Mouse (Mus musculus) MEL (cell line): ENCODE data around the gene Oasl2. TPM values are rescaled to one million over a fixed set of nuclear protein-coding genes. Genes with fewer than 3 reads are reported as not detected.
A peak's percentile ranks its signal among the peaks of the same experiment; 100 is the strongest.

Experiments
- DNase-seq: peaks from one replicate; pipeline ENCODE4 v3.0.0; 2011; ENCODE audit warnings: low read depth, low spot score
- H3K27ac ChIP-seq: 2 replicates; pipeline ENCODE4 v1.5.1; 2012; ENCODE audit warnings: low read depth, mild to moderate bottlenecking, control low read depth, low read length, moderate library complexity; ENCODE audit not compliant: control insufficient read depth
- H3K27me3 ChIP-seq, 2 experiments: fragments of 150-350 bp in 1 of 2; sonication (generic) in 1 of 2; 2 replicates each; pipeline ENCODE4 v1.6.1; 2012; ENCODE audit warnings: low read length in 2 of 2, mild to moderate bottlenecking in 2 of 2, improper control_type of control experiment in 1 of 2, moderate library complexity in 1 of 2; ENCODE audit not compliant: insufficient read depth in 2 of 2, control insufficient read depth in 1 of 2
- H3K36me3 ChIP-seq, 2 experiments: 2 replicates each; pipeline ENCODE4 v1.6.1; 2012 to 2014; ENCODE audit warnings: low read length in 2 of 2, improper control_type of control experiment in 1 of 2, inconsistent platforms in 1 of 2, mild to moderate bottlenecking in 1 of 2; ENCODE audit not compliant: insufficient read depth in 2 of 2, control insufficient read depth in 1 of 2
- H3K4me1 ChIP-seq, 2 experiments: fragments of 150-350 bp in 1 of 2; sonication (generic) in 1 of 2; 2 replicates each; pipeline ENCODE4 v1.6.1; 2012; ENCODE audit warnings: low read length in 2 of 2, improper control_type of control experiment in 1 of 2, mild to moderate bottlenecking in 1 of 2; ENCODE audit not compliant: insufficient read depth in 2 of 2, control insufficient read depth in 1 of 2
- H3K4me3 ChIP-seq, 2 experiments: fragments of 150-350 bp in 1 of 2; sonication (generic) in 1 of 2; 2 replicates each; pipeline ENCODE4 v1.5.1; 2012; ENCODE audit warnings: low read depth in 2 of 2, low read length in 2 of 2, mild to moderate bottlenecking in 2 of 2, moderate library complexity in 2 of 2, control low read depth in 1 of 2, improper control_type of control experiment in 1 of 2; ENCODE audit not compliant: control insufficient read depth in 1 of 2, insufficient read depth in 1 of 2
- H3K79me2 ChIP-seq: 2 replicates; pipeline ENCODE4 v1.6.1; 2012; ENCODE audit warnings: mild to moderate bottlenecking, low read length, moderate library complexity; ENCODE audit not compliant: control insufficient read depth, poor library complexity, insufficient read depth
- H3K9ac ChIP-seq: 2 replicates; pipeline ENCODE4 v1.6.1; 2012; ENCODE audit warnings: low read depth, mild to moderate bottlenecking, control low read depth, low read length, moderate library complexity; ENCODE audit not compliant: control insufficient read depth, poor library complexity, severe bottlenecking
- H3K9me3 ChIP-seq: fragments of 150-350 bp; sonication (generic); replicated peaks from 2 replicates; pipeline ENCODE4 v1.6.1; 2012; ENCODE audit warnings: mild to moderate bottlenecking, low read length, improper control_type of control experiment, moderate library complexity; ENCODE audit not compliant: insufficient read depth
- BHLHE40 ChIP-seq: IDR thresholded peaks from 2 replicates; pipeline ENCODE4 v1.6.1; 2012; ENCODE audit warnings: low read depth, mild to moderate bottlenecking, inconsistent platforms, low read length, improper control_type of control experiment, borderline replicate concordance
- CHD1 ChIP-seq: IDR thresholded peaks from 2 replicates; pipeline ENCODE4 v1.6.1; 2012; ENCODE audit warnings: low read depth, mild to moderate bottlenecking, inconsistent platforms, low read length, improper control_type of control experiment
- EP300 ChIP-seq, 2 experiments: IDR thresholded peaks; 2 replicates each; pipeline ENCODE4 v1.6.1; 2011; ENCODE audit warnings: improper control_type of control experiment in 2 of 2, low read length in 2 of 2, low read depth in 1 of 2, mild to moderate bottlenecking in 1 of 2
- GABPA ChIP-seq: IDR thresholded peaks from 2 replicates; pipeline ENCODE4 v1.6.1; 2012; ENCODE audit warnings: low read depth, mild to moderate bottlenecking, inconsistent platforms, low read length, improper control_type of control experiment, moderate library complexity
- GATA1 ChIP-seq: IDR thresholded peaks from 2 replicates; pipeline ENCODE4 v1.6.1; 2011; ENCODE audit warnings: low read depth, low read length, improper control_type of control experiment
- JUND ChIP-seq: IDR thresholded peaks from 2 replicates; pipeline ENCODE4 v1.6.1; 2011; ENCODE audit warnings: low read depth, mild to moderate bottlenecking, improper control_type of control experiment, low read length
- KAT2A ChIP-seq: conservative IDR thresholded peaks from 2 replicates; pipeline ENCODE4 v1.6.1; 2012; ENCODE audit warnings: low read depth, low read length, improper control_type of control experiment, inconsistent platforms
- MAFK ChIP-seq: IDR thresholded peaks from 2 replicates; pipeline ENCODE4 v1.6.1; 2011; ENCODE audit warnings: low read depth, mild to moderate bottlenecking, low read length, improper control_type of control experiment, borderline replicate concordance
- MAZ ChIP-seq: IDR thresholded peaks from 2 replicates; pipeline ENCODE4 v1.6.1; 2012; ENCODE audit warnings: low read depth, mild to moderate bottlenecking, inconsistent platforms, low read length, improper control_type of control experiment
- MEF2A ChIP-seq: IDR thresholded peaks from 2 replicates; pipeline ENCODE4 v1.6.1; 2014; ENCODE audit warnings: low read depth, mild to moderate bottlenecking, inconsistent platforms, low read length, improper control_type of control experiment; ENCODE audit not compliant: poor library complexity, insufficient replicate concordance, severe bottlenecking; ENCODE audit errors: extremely low read depth
- MXI1 ChIP-seq: IDR thresholded peaks from 2 replicates; pipeline ENCODE4 v1.6.1; 2011; ENCODE audit warnings: mild to moderate bottlenecking, low read depth, low read length, improper control_type of control experiment
- MYB ChIP-seq: IDR thresholded peaks from 2 replicates; pipeline ENCODE4 v1.6.1; 2011; ENCODE audit warnings: mild to moderate bottlenecking, low read depth, low read length, improper control_type of control experiment
- MYC ChIP-seq: IDR thresholded peaks from 2 replicates; pipeline ENCODE4 v1.6.1; 2011; ENCODE audit warnings: low read depth, mild to moderate bottlenecking, low read length, improper control_type of control experiment, moderate library complexity
- NELFE ChIP-seq: IDR thresholded peaks from 2 replicates; pipeline ENCODE4 v1.6.1; 2011; ENCODE audit warnings: low read depth, low read length, improper control_type of control experiment
- POLR2A ChIP-seq, 2 experiments: IDR thresholded peaks; 2 replicates each; pipeline ENCODE4 v1.6.1; 2011 to 2012; ENCODE audit warnings: low read length in 2 of 2, mild to moderate bottlenecking in 2 of 2, control low read depth in 1 of 2, improper control_type of control experiment in 1 of 2, low read depth in 1 of 2, moderate library complexity in 1 of 2; ENCODE audit not compliant: control insufficient read depth in 1 of 2, insufficient read depth in 1 of 2, poor library complexity in 1 of 2
- POLR2AphosphoS2 ChIP-seq: IDR thresholded peaks from 2 replicates; pipeline ENCODE4 v1.6.1; 2011; ENCODE audit warnings: low read length, improper control_type of control experiment
- POLR2AphosphoS5 ChIP-seq: IDR thresholded peaks from 2 replicates; pipeline ENCODE4 v1.6.1; 2012; ENCODE audit warnings: low read depth, borderline replicate concordance, mild to moderate bottlenecking, inconsistent platforms, low read length, moderate library complexity, mixed read lengths
- RAD21 ChIP-seq: IDR thresholded peaks from 2 replicates; pipeline ENCODE4 v1.6.1; 2011; ENCODE audit warnings: mild to moderate bottlenecking, low read depth, low read length, improper control_type of control experiment
- SIN3A ChIP-seq: IDR thresholded peaks from 2 replicates; pipeline ENCODE4 v1.6.1; 2012; ENCODE audit warnings: low read length, improper control_type of control experiment, inconsistent platforms
- SMC3 ChIP-seq: IDR thresholded peaks from 2 replicates; pipeline ENCODE4 v1.6.1; 2011; ENCODE audit warnings: low read depth, low read length, improper control_type of control experiment
- TAL1 ChIP-seq: IDR thresholded peaks from 2 replicates; pipeline ENCODE4 v1.6.1; 2012; ENCODE audit warnings: mild to moderate bottlenecking, inconsistent platforms, low read length, moderate library complexity, mixed read lengths
- TCF12 ChIP-seq: IDR thresholded peaks from 2 replicates; pipeline ENCODE4 v1.6.1; 2014; ENCODE audit warnings: low read depth, mild to moderate bottlenecking, inconsistent platforms, low read length, improper control_type of control experiment, moderate library complexity
- UBTF ChIP-seq: IDR thresholded peaks from 2 replicates; pipeline ENCODE4 v1.6.1; 2012; ENCODE audit warnings: low read depth, mild to moderate bottlenecking, inconsistent platforms, low read length, improper control_type of control experiment, moderate library complexity, borderline replicate concordance; ENCODE audit not compliant: insufficient read depth
- USF1 ChIP-seq: IDR thresholded peaks from 2 replicates; pipeline ENCODE4 v1.6.1; 2014; ENCODE audit warnings: low read depth, mild to moderate bottlenecking, inconsistent platforms, low read length, improper control_type of control experiment, moderate library complexity
- USF2 ChIP-seq, 2 experiments: IDR thresholded peaks; 2 replicates each; pipeline ENCODE4 v1.6.1; 2011 to 2012; ENCODE audit warnings: improper control_type of control experiment in 2 of 2, low read length in 2 of 2, borderline replicate concordance in 1 of 2, inconsistent platforms in 1 of 2, low read depth in 1 of 2, mild to moderate bottlenecking in 1 of 2; ENCODE audit not compliant: insufficient read depth in 1 of 2
- ZC3H11A ChIP-seq: IDR thresholded peaks from 2 replicates; pipeline ENCODE4 v1.6.1; 2012; ENCODE audit warnings: low read depth, mild to moderate bottlenecking, inconsistent platforms, low read length, improper control_type of control experiment
- ZKSCAN1 ChIP-seq: IDR thresholded peaks from 2 replicates; pipeline ENCODE4 v1.6.1; 2012; ENCODE audit warnings: low read depth, mild to moderate bottlenecking, inconsistent platforms, low read length, improper control_type of control experiment, moderate library complexity
- ZMIZ1 ChIP-seq: IDR thresholded peaks from 2 replicates; pipeline ENCODE4 v1.6.1; 2012; ENCODE audit warnings: low read depth, mild to moderate bottlenecking, inconsistent platforms, low read length, improper control_type of control experiment, moderate library complexity
- ZNF384 ChIP-seq: IDR thresholded peaks from 2 replicates; pipeline ENCODE4 v1.6.1; 2012; ENCODE audit warnings: low read depth, mild to moderate bottlenecking, inconsistent platforms, low read length, improper control_type of control experiment
- polyA plus RNA-seq, 2 experiments: library from polyadenylated mRNA; stranded (reverse) in 1 of 2; unstranded in 1 of 2; fragments of >175 nt in 1 of 2; fragments of >200 nt in 1 of 2; gene quantifications; 2 replicates each; pipeline versions ENCODE4 v1.2.1 to v1.2.4; 2012; ENCODE audit warnings: low replicate concordance in 2 of 2, low read depth in 1 of 2; ENCODE audit not compliant: insufficient read length in 2 of 2, insufficient read depth in 1 of 2, missing spikeins in 1 of 2
- total RNA-seq: library from RNA; depleted of rRNA; stranded (reverse); fragments of 300-350 nt; gene quantifications from 2 replicates; pipeline ENCODE4 v1.2.3, GENCODE M21; 2012

The Oasl2 gene
- total and polyA plus RNA-seq, 3 experiments, result 0.27 to 0.63 TPM; not detected in 1

GRCm38 (mm10) chr5:114926153-114926684, 29.5 kb downstream of the Oasl2 start:
- H3K9ac ChIP-seq, result peak overlapping the region; percentile 31
- H3K36me3 ChIP-seq, result peaks cover 0 to 32% of the 10 kb centered on the region in 2 experiments; a peak in 2 of 4 replicates
- peak; percentile 53 for DNase-seq
- TF ChIP-seq NELFE (no peak), EP300 (IDR thresholded peaks at IDR 0.05; ENCODE audit: low read depth in 1 of 2, low read length in 2 of 2) (0 out of 4 replicates have a peak, but pooled peaks of 1 of the 2 experiments have one; percentile 30), MYB (no peak), RAD21 (no peak), ZKSCAN1 (no peak), POLR2AphosphoS2 (no peak), TAL1 (peak; percentile 56), CHD1 (no peak), ZC3H11A (no peak), GATA1 (peak; percentile 54; the same call in 1 of the 2 replicates), MXI1 (no peak), USF1 (no peak), MAZ (no peak), KAT2A (no peak)
- no peaks in the 10 kb centered on the region for H3K9me3 ChIP-seq
- peak overlapping the region; percentile 91 for H3K27ac ChIP-seq
- H3K79me2 ChIP-seq, result peaks cover 3% of the 10 kb centered on the region; the same call in 1 of the 2 replicates
- no peaks in the 10 kb centered on the region for H3K27me3 ChIP-seq
- H3K4me1 ChIP-seq, result peaks cover 9 to 41% of the 10 kb centered on the region in 2 experiments
- peak overlapping the region in 1 of 2 experiments; percentile 16; a peak in 2 of 4 replicates for H3K4me3 ChIP-seq

- H3K36me3 ChIP-seq, result peaks cover 0 to 32% of the 10 kb centered on the region in 2 experiments; a peak in 2 of 4 replicates
- H3K4me3 ChIP-seq, result peak overlapping the region in 1 of 2 experiments; percentile 16; a peak in 2 of 4 replicates
- no peaks in the 10 kb centered on the region for H3K27me3 ChIP-seq
- no peaks in the 10 kb centered on the region for H3K9me3 ChIP-seq
- H3K27ac ChIP-seq, result peak overlapping the region; percentile 91
- peak overlapping the region; percentile 36 for H3K9ac ChIP-seq
- peak; percentile 85 for DNase-seq
- H3K4me1 ChIP-seq, result peaks cover 9 to 41% of the 10 kb centered on the region in 2 experiments
- peaks cover 3% of the 10 kb centered on the region; the same call in 1 of the 2 replicates for H3K79me2 ChIP-seq
- TF ChIP-seq SMC3 (no peak), POLR2A (IDR thresholded peaks at IDR 0.05; ENCODE audit: control insufficient read depth in 1 of 2, insufficient read depth in 1 of 2, low read depth in 1 of 2, low read length in 2 of 2, poor library complexity in 1 of 2) (peak in 1 of 2 experiments; percentile 26; a peak in 1 of 4 replicates), EP300 (IDR thresholded peaks at IDR 0.05; ENCODE audit: low read depth in 1 of 2, low read length in 2 of 2) (peak; percentile 38 to 42; a peak in 3 of 4 replicates), MAZ (peak; percentile 16; the same call in 1 of the 2 replicates), ZC3H11A (no peak), RAD21 (no peak), ZMIZ1 (no peak), ZKSCAN1 (no peak), MEF2A (no peak), TCF12 (0 out of 2 replicates have a peak, but pooled peaks have one; percentile 6), MYC (0 out of 2 replicates have a peak, but pooled peaks have one; percentile 47), ZNF384 (no peak), GABPA (no peak), BHLHE40 (no peak; the same call in 1 of the 2 replicates), POLR2AphosphoS2 (no peak), SIN3A (peak; percentile 52; the same call in 1 of the 2 replicates), UBTF (no peak), POLR2AphosphoS5 (no peak), NELFE (peak; percentile 48; the same call in 1 of the 2 replicates), JUND (no peak), GATA1 (peak; percentile 41; the same call in 1 of the 2 replicates), USF2 (IDR thresholded peaks at IDR 0.05; ENCODE audit: borderline replicate concordance in 1 of 2, insufficient read depth in 1 of 2, low read depth in 1 of 2, low read length in 2 of 2) (no peak), MAFK (no peak)
Observed at GRCm38 (mm10) chr5:114926753-114927152, 30.0 kb downstream of the Oasl2 start.
